Mouse (Mus musculus) neural tube, embryonic 15.5 days (tissue): ENCODE measurements at regions not wholly inside any gene's neighbourhood (a gene's known extent, or its start where the extent isn't known, plus 50 kb on each side); places are given as distances from the start of the nearest gene placed in this dataset.

Source experiments
- ATAC-seq: fragments of 200-750 bp; cut with Nextera tagmentation; 2 replicates; pipeline ENCODE4 v1.8.0; 2017; ENCODE audit warnings: mild to moderate bottlenecking, moderate TSS enrichment, moderate library complexity; ENCODE audit not compliant: low FRiP score
- H3K27ac ChIP-seq: fragments of 300-500 bp; sonication (generic); replicated peaks from 2 replicates; pipeline ENCODE4 v1.5.1; 2015; ENCODE audit warnings: mild to moderate bottlenecking, inconsistent platforms
- H3K27me3 ChIP-seq: fragments of 300-500 bp; sonication (generic); replicated peaks from 2 replicates; pipeline ENCODE4 v1.6.1; 2015; ENCODE audit warnings: inconsistent platforms
- H3K36me3 ChIP-seq: fragments of 300-500 bp; sonication (generic); 2 replicates; pipeline ENCODE4 v1.6.1; 2015; ENCODE audit warnings: inconsistent platforms
- H3K4me1 ChIP-seq: fragments of 300-500 bp; sonication (generic); 2 replicates; pipeline ENCODE4 v1.6.1; 2015; ENCODE audit warnings: inconsistent platforms
- H3K4me2 ChIP-seq: fragments of 300-500 bp; sonication (generic); 2 replicates; pipeline ENCODE4 v1.6.1; 2015; ENCODE audit warnings: inconsistent platforms, mild to moderate bottlenecking, moderate library complexity
- H3K4me3 ChIP-seq: fragments of 300-500 bp; sonication (generic); replicated peaks from 2 replicates; pipeline ENCODE4 v1.5.1; 2015; ENCODE audit warnings: mild to moderate bottlenecking, inconsistent platforms
- H3K9ac ChIP-seq: fragments of 300-500 bp; sonication (generic); replicated peaks from 2 replicates; pipeline ENCODE4 v1.6.1; 2015; ENCODE audit warnings: mild to moderate bottlenecking, inconsistent platforms
- H3K9me3 ChIP-seq: fragments of 300-500 bp; sonication (generic); replicated peaks from 2 replicates; pipeline ENCODE4 v1.6.1; 2016; ENCODE audit warnings: inconsistent platforms
- WGBS: fragments of 180-500 bp; shearing (Covaris S2); methylation state at CpG from one replicate; pipeline ENCODE4 v1.1.7; 2015; ENCODE audit warnings: mixed read lengths; 5-methylcytosine and 5-hydroxymethylcytosine counted together

GRCm38 (mm10) chr2:72779268-72780163, 200.7 kb downstream of the Sp3 start:
- Histone ChIP-seq H3K36me3 (no peaks in the 10 kb centered on the region), H3K4me1 (peaks cover 8% of the 10 kb centered on the region), H3K4me2 (no peak overlapping the region), H3K9me3 (no peaks in the 10 kb centered on the region), H3K4me3 (no peak overlapping the region), H3K27me3 (no peaks in the 10 kb centered on the region), H3K9ac (no peak overlapping the region), H3K27ac (no peak overlapping the region)
- 85% methylated on average over 7 of the region's 7 CpGs for WGBS
- ATAC-seq = no peak

GRCm38 (mm10) chr2:72781369-72782275, 198.6 kb downstream of the Sp3 start:
- Histone ChIP-seq H3K9me3 (no peaks in the 10 kb centered on the region), H3K4me2 (peak overlapping the region; percentile 15; the same call in 1 of the 2 replicates), H3K4me3 (no peak overlapping the region), H3K9ac (no peak overlapping the region), H3K36me3 (no peaks in the 10 kb centered on the region), H3K27me3 (no peaks in the 10 kb centered on the region), H3K27ac (peak overlapping the region; percentile 41), H3K4me1 (peaks cover 8% of the 10 kb centered on the region)
- WGBS = 32% methylated on average over 15 of the region's 15 CpGs
- peak; percentile 57; the same call in 1 of the 2 replicates for ATAC-seq

- 42% methylated on average over 7 of the region's 7 CpGs for WGBS
- Histone ChIP-seq H3K27ac (no peak overlapping the region), H3K9me3 (no peaks in the 10 kb centered on the region), H3K27me3 (no peaks in the 10 kb centered on the region), H3K4me2 (no peak overlapping the region), H3K36me3 (no peaks in the 10 kb centered on the region), H3K4me3 (no peak overlapping the region), H3K4me1 (peaks cover 8% of the 10 kb centered on the region), H3K9ac (no peak overlapping the region)
- no peak for ATAC-seq
Observed at GRCm38 (mm10) chr2:72782355-72782754, 197.9 kb downstream of the Sp3 start.

GRCm38 (mm10) chr2:72785365-72786043, 194.7 kb downstream of the Sp3 start:
- Histone ChIP-seq H3K4me2 (no peak overlapping the region), H3K9ac (no peak overlapping the region), H3K4me1 (peaks cover 8% of the 10 kb centered on the region), H3K27me3 (no peaks in the 10 kb centered on the region), H3K4me3 (no peak overlapping the region), H3K9me3 (no peaks in the 10 kb centered on the region), H3K36me3 (no peaks in the 10 kb centered on the region), H3K27ac (no peak overlapping the region)
- 80% methylated on average over 8 of the region's 8 CpGs for WGBS
- ATAC-seq = no peak

GRCm38 (mm10) chr2:72786044-72786737, 194.1 kb downstream of the Sp3 start:
- Histone ChIP-seq H3K4me3 (no peak overlapping the region), H3K27ac (no peak overlapping the region)

GRCm38 (mm10) chr2:72787616-72788015, 192.6 kb downstream of the Sp3 start:
- Histone ChIP-seq H3K4me1 (no peaks in the 10 kb centered on the region), H3K36me3 (no peaks in the 10 kb centered on the region), H3K27me3 (no peaks in the 10 kb centered on the region), H3K4me2 (no peak overlapping the region), H3K9ac (no peak overlapping the region), H3K9me3 (no peaks in the 10 kb centered on the region), H3K4me3 (no peak overlapping the region), H3K27ac (no peak overlapping the region)
- ATAC-seq = no peak
- WGBS = 67% methylated on average over 3 of the region's 3 CpGs

More at GRCm38 (mm10) chr2:72786044-72786737, 194.1 kb downstream of the Sp3 start:
- Histone ChIP-seq H3K4me2 (no peak overlapping the region), H3K9me3 (no peaks in the 10 kb centered on the region), H3K36me3 (no peaks in the 10 kb centered on the region), H3K9ac (no peak overlapping the region), H3K27me3 (no peaks in the 10 kb centered on the region), H3K4me1 (peaks cover 8% of the 10 kb centered on the region)
- no peak for ATAC-seq
- WGBS = 58% methylated on average over 5 of the region's 5 CpGs

- 56% methylated on average over 3 of the region's 3 CpGs for WGBS
- Histone ChIP-seq H3K27me3 (no peaks in the 10 kb centered on the region), H3K36me3 (no peaks in the 10 kb centered on the region), H3K4me3 (no peak overlapping the region), H3K9me3 (no peaks in the 10 kb centered on the region), H3K4me1 (no peaks in the 10 kb centered on the region), H3K4me2 (no peak overlapping the region), H3K9ac (no peak overlapping the region), H3K27ac (no peak overlapping the region)
- ATAC-seq = no peak
Observed at GRCm38 (mm10) chr2:72791496-72791895, 188.8 kb downstream of the Sp3 start.

GRCm38 (mm10) chr2:72793424-72793823, 186.8 kb downstream of the Sp3 start:
- no peak for ATAC-seq
- no peak overlapping the region for H3K4me3 ChIP-seq
- H3K9me3 ChIP-seq = no peaks in the 10 kb centered on the region
- H3K27me3 ChIP-seq = no peaks in the 10 kb centered on the region
- 46% methylated on average over 10 of the region's 10 CpGs for WGBS
- H3K9ac ChIP-seq = no peak overlapping the region
- no peak overlapping the region for H3K4me2 ChIP-seq
- no peak overlapping the region for H3K27ac ChIP-seq
- no peaks in the 10 kb centered on the region for H3K4me1 ChIP-seq
- no peaks in the 10 kb centered on the region for H3K36me3 ChIP-seq

- H3K4me3 ChIP-seq = no peak overlapping the region
- no peak overlapping the region for H3K4me2 ChIP-seq
- no peaks in the 10 kb centered on the region for H3K27me3 ChIP-seq
- no peak overlapping the region for H3K9ac ChIP-seq
- ATAC-seq = no peak
- WGBS = 73% methylated on average over 4 of the region's 4 CpGs
- H3K27ac ChIP-seq = no peak overlapping the region
- no peaks in the 10 kb centered on the region for H3K4me1 ChIP-seq
- H3K36me3 ChIP-seq = no peaks in the 10 kb centered on the region
- no peaks in the 10 kb centered on the region for H3K9me3 ChIP-seq
Observed at GRCm38 (mm10) chr2:72794501-72794900, 185.7 kb downstream of the Sp3 start.

- Histone ChIP-seq H3K9ac (no peak overlapping the region), H3K27ac (no peak overlapping the region), H3K36me3 (no peaks in the 10 kb centered on the region), H3K9me3 (no peaks in the 10 kb centered on the region), H3K4me3 (no peak overlapping the region), H3K4me1 (no peaks in the 10 kb centered on the region), H3K4me2 (no peak overlapping the region), H3K27me3 (no peaks in the 10 kb centered on the region)
- WGBS = 81% methylated on average over 4 of the region's 4 CpGs
- ATAC-seq = no peak
Observed at GRCm38 (mm10) chr2:72797002-72797718, 183.1 kb downstream of the Sp3 start.
